Mouse (Mus musculus) CH12.LX (cell line): Measurements from ENCODE around the gene Zfp423. TPM values are rescaled to one million over a fixed set of nuclear protein-coding genes. Genes with fewer than 3 reads are reported as not detected.

ENCODE experiments used
- DNase-seq: peaks from one replicate; pipeline ENCODE4 v3.0.0-alpha.2; 2013; ENCODE audit errors: extremely low read depth
- H3K27ac ChIP-seq: 2 replicates; pipeline ENCODE4 v1.5.1; 2012; ENCODE audit warnings: low read depth, mild to moderate bottlenecking, control low read depth, moderate library complexity; ENCODE audit not compliant: insufficient read depth
- H3K27me3 ChIP-seq: replicated peaks from 2 replicates; pipeline ENCODE3; 2012; ENCODE audit warnings: inconsistent platforms
- H3K36me3 ChIP-seq, 2 experiments: replicated peaks in 1 of 2; 2 replicates each; pipeline versions ENCODE3 to v1.6.1; 2012; ENCODE audit warnings: inconsistent platforms in 1 of 2, low read length in 1 of 2, mild to moderate bottlenecking in 1 of 2, mixed read lengths in 1 of 2, moderate library complexity in 1 of 2; ENCODE audit not compliant: control insufficient read depth in 1 of 2, insufficient read depth in 1 of 2
- H3K4me1 ChIP-seq, 2 experiments: 2 replicates each; pipeline ENCODE4 v1.6.1; 2012; ENCODE audit warnings: inconsistent platforms in 1 of 2, moderate library complexity in 1 of 2; ENCODE audit not compliant: insufficient read depth in 2 of 2, control insufficient read depth in 1 of 2
- H3K4me2 ChIP-seq: 2 replicates; pipeline ENCODE4 v1.6.1; 2012; ENCODE audit warnings: low read depth, mild to moderate bottlenecking, control low read depth; ENCODE audit not compliant: poor library complexity, insufficient read depth, severe bottlenecking
- H3K4me3 ChIP-seq, 3 experiments: fragments of 150-350 bp in 1 of 3; sonication (generic) in 1 of 3; replicated peaks in 1 of 3; 2 replicates each; pipeline versions ENCODE3 to v1.5.1; 2011 to 2012; ENCODE audit warnings: low read depth in 2 of 3, low read length in 2 of 3, mild to moderate bottlenecking in 2 of 3, moderate library complexity in 2 of 3, control low read depth in 1 of 3, improper control_type of control experiment in 1 of 3, inconsistent platforms in 1 of 3, mixed read lengths in 1 of 3; ENCODE audit not compliant: poor library complexity in 1 of 3
- H3K79me2 ChIP-seq: replicated peaks from 2 replicates; pipeline ENCODE4 v1.6.1; 2012; ENCODE audit warnings: mild to moderate bottlenecking, moderate library complexity; ENCODE audit not compliant: control insufficient read depth, poor library complexity, insufficient read depth, severe bottlenecking; ENCODE audit errors: extremely low read depth
- H3K9ac ChIP-seq: 2 replicates; pipeline ENCODE4 v1.6.1; 2012; ENCODE audit warnings: low read depth, mild to moderate bottlenecking, control low read depth, moderate library complexity; ENCODE audit not compliant: insufficient read depth
- H3K9me3 ChIP-seq: replicated peaks from 2 replicates; pipeline ENCODE3; 2012; ENCODE audit warnings: low read length, inconsistent platforms, mixed read lengths
- BHLHE40 ChIP-seq: IDR thresholded peaks from 2 replicates; pipeline ENCODE4 v1.6.1; 2011; ENCODE audit warnings: mild to moderate bottlenecking, low read depth, low read length, improper control_type of control experiment
- CHD1 ChIP-seq: IDR thresholded peaks from 2 replicates; pipeline ENCODE4 v1.6.1; 2012; ENCODE audit warnings: low read depth, low read length, improper control_type of control experiment, inconsistent platforms
- ETS1 ChIP-seq: conservative IDR thresholded peaks from 2 replicates; pipeline ENCODE4 v1.6.1; 2012; ENCODE audit warnings: low read depth, mild to moderate bottlenecking, inconsistent platforms, low read length, improper control_type of control experiment, moderate library complexity
- GABPA ChIP-seq: IDR thresholded peaks from 2 replicates; pipeline ENCODE4 v1.6.1; 2012; ENCODE audit warnings: low read depth, low read length, improper control_type of control experiment, inconsistent platforms; ENCODE audit not compliant: insufficient replicate concordance
- IRF4 ChIP-seq: IDR thresholded peaks from 2 replicates; pipeline ENCODE4 v1.6.1; 2014; ENCODE audit warnings: low read depth, mild to moderate bottlenecking, inconsistent platforms, low read length, improper control_type of control experiment
- JUN ChIP-seq: IDR thresholded peaks from 2 replicates; pipeline ENCODE4 v1.6.1; 2011; ENCODE audit warnings: low read depth, mild to moderate bottlenecking, low read length, improper control_type of control experiment, moderate library complexity; ENCODE audit not compliant: insufficient read depth
- MAFK ChIP-seq: IDR thresholded peaks from 2 replicates; pipeline ENCODE4 v1.6.1; 2011; ENCODE audit warnings: low read length, improper control_type of control experiment; ENCODE audit not compliant: insufficient replicate concordance
- MAX ChIP-seq: IDR thresholded peaks from 2 replicates; pipeline ENCODE4 v1.6.1; 2011; ENCODE audit warnings: low read length, improper control_type of control experiment
- MAZ ChIP-seq: IDR thresholded peaks from 2 replicates; pipeline ENCODE4 v1.6.1; 2012; ENCODE audit warnings: low read depth, mild to moderate bottlenecking, inconsistent platforms, low read length, improper control_type of control experiment, moderate library complexity
- MXI1 ChIP-seq: IDR thresholded peaks from 2 replicates; pipeline ENCODE4 v1.6.1; 2011; ENCODE audit warnings: mild to moderate bottlenecking, low read depth, low read length, improper control_type of control experiment
- MYC ChIP-seq: IDR thresholded peaks from 2 replicates; pipeline ENCODE4 v1.6.1; 2011; ENCODE audit warnings: low read depth, mild to moderate bottlenecking, improper control_type of control experiment, low read length
- NELFE ChIP-seq: IDR thresholded peaks from 2 replicates; pipeline ENCODE4 v1.6.1; 2011; ENCODE audit warnings: low read depth, low read length, improper control_type of control experiment
- POLR2AphosphoS2 ChIP-seq: IDR thresholded peaks from 2 replicates; pipeline ENCODE4 v1.6.1; 2011; ENCODE audit warnings: low read depth, low read length, improper control_type of control experiment
- RAD21 ChIP-seq: IDR thresholded peaks from 2 replicates; pipeline ENCODE4 v1.6.1; 2011; ENCODE audit warnings: low read depth, mild to moderate bottlenecking, low read length, improper control_type of control experiment, moderate library complexity
- RCOR1 ChIP-seq: conservative IDR thresholded peaks from 2 replicates; pipeline ENCODE4 v1.6.1; 2012; ENCODE audit warnings: low read depth, mild to moderate bottlenecking, inconsistent platforms, low read length, improper control_type of control experiment
- SMC3 ChIP-seq: IDR thresholded peaks from 2 replicates; pipeline ENCODE4 v1.6.1; 2011; ENCODE audit warnings: low read depth, low read length, improper control_type of control experiment
- TBP ChIP-seq: conservative IDR thresholded peaks from 2 replicates; pipeline ENCODE4 v1.6.1; 2011; ENCODE audit warnings: low read depth, low read length, improper control_type of control experiment
- TCF12 ChIP-seq: IDR thresholded peaks from 2 replicates; pipeline ENCODE4 v1.6.1; 2014; ENCODE audit warnings: low read depth, mild to moderate bottlenecking, inconsistent platforms, low read length, improper control_type of control experiment
- USF1 ChIP-seq: IDR thresholded peaks from 2 replicates; pipeline ENCODE4 v1.6.1; 2014; ENCODE audit warnings: low read depth, mild to moderate bottlenecking, inconsistent platforms, low read length, improper control_type of control experiment
- USF2 ChIP-seq: conservative IDR thresholded peaks from 2 replicates; pipeline ENCODE4 v1.6.1; 2011; ENCODE audit warnings: low read depth, low read length, improper control_type of control experiment
- ZNF384 ChIP-seq: IDR thresholded peaks from 2 replicates; pipeline ENCODE4 v1.6.1; 2012; ENCODE audit warnings: low read depth, low read length, improper control_type of control experiment, inconsistent platforms
- dilution Hi-C: fragments of 300-500 bp; cut with MboI; formaldehyde crosslinking; loops from 2 replicates; pipeline ENCODE4 v1.14.3; 2020; ENCODE audit warnings: low sequenced_read_pairs; ENCODE audit not compliant: extremely low pct_unique_long_range_greater_than_20kb, extremely low pct_ligation_motif_present
- in situ Hi-C: fragments of 300-500 bp; cut with MboI; formaldehyde crosslinking; loops from 3 replicates; pipeline ENCODE4 v1.14.3; 2019; ENCODE audit warnings: low sequenced_read_pairs, low pct_ligation_motif_present, low pct_unique_long_range_greater_than_20kb, mixed read lengths
- polyA plus RNA-seq: library from polyadenylated mRNA; unstranded; fragments of >175 nt; gene quantifications from 2 replicates; pipeline ENCODE4 v1.2.1, GENCODE M21; 2012; ENCODE audit warnings: low read depth; ENCODE audit not compliant: insufficient read length
- total RNA-seq, 2 experiments: library from RNA; depleted of rRNA; stranded (reverse); fragments of 300-350 nt in 1 of 2; fragments of >200 nt in 1 of 2; gene quantifications; 2 replicates each; pipeline ENCODE4 v1.2.3; 2012 to 2014

The Zfp423 gene
- total and polyA plus RNA-seq, 3 experiments: 0.25 to 2.7 (median 0.32) TPM

DNA sequence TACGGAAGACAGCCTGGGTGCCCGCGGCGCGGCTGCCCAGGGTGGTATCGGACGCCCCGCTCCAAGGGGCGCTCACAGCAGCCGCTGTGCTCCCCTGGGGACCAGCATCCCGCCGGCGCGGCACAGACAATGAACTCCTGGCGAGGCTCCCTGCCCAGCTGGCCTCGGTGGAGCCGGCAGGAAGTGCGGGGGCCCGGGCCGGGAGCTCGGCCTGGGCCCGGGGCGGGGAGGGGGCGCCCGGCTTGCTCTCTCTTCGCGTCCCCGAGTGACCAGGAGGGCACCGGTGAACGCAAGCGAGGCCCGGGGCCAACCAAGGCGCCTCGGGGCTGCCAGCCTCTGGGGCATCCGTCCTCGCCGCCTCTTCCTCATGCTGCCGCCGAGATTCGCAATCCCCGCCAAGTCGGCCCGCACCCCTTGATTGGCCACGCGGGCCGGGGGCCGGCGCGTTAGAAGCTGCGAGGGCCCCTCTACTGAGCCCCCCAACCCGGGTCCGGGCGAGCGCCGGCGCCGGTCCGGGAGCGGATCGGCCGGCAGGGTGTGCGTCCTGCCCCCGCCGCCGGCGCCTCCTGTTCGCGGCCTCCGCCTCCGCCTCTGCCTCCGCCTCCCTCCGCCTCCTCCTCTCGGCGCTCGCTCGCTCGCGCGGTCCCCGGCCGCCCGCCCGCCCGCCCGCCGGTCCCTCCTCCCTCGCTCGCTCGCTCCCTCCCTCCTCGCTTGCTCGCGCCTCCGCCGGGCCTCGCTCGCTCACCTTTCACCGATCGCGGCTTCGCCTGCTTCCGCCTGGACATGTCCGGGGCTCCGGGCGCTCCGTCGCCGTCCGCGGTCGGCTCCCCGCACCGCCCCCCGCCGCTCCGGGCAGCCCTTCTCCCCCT, 710 bp downstream of the Zfp423 start (continued):
- TF ChIP-seq CHD1: no peak
- TF ChIP-seq MAX: no peak
- TF ChIP-seq MYC: no peak

DNA sequence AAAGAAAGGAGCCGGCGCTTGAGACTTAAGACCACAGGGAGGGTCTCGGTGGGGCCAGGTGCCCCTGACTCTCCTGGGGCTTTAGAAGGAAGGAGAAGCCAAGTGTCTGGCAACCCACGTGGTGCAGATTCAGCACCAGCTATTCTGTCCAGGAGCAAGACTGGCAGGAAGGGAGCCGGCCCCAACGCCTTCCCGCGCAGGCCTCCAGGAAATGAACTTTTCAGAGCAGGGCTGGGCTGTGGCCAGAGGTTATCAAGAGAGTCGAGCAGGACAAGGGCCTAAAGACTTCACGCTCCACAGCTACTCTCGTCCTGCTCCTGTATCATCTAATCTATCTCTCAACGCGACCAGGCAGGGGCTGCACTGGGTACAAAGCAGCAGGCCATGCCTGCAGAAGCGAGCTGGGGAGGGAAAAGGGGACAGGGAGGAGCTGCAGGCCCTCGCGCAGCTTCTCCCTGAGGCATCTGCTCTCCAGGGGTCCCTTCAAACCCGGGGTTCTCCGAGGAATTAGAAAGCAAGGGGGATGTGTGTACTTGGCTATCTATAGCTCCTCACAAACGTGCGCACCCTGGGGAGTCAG, 1.4 kb downstream of the Zfp423 start:
- DNase-seq: peak; percentile 22
- in situ Hi-C loops (no loop called here), dilution Hi-C loops (no loop called here)
- H3K27ac ChIP-seq: no peak overlapping the region
- peaks cover 0 to 8% of the 10 kb centered on the region in 2 experiments; a peak in 2 of 4 replicates for H3K4me1 ChIP-seq
- H3K79me2 ChIP-seq: no peaks in the 10 kb centered on the region
- H3K36me3 ChIP-seq: no peaks in the 10 kb centered on the region
- peaks cover 5% of the 10 kb centered on the region for H3K27me3 ChIP-seq
- H3K9me3 ChIP-seq: peaks cover 16% of the 10 kb centered on the region
- H3K9ac ChIP-seq: peak overlapping the region; percentile 83; the same call in 1 of the 2 replicates
- TF ChIP-seq POLR2AphosphoS2: no peak
- no peak for TF ChIP-seq MAX
- TF ChIP-seq SMC3: no peak
- TF ChIP-seq USF2: no peak
- no peak for TF ChIP-seq ETS1
- no peak for TF ChIP-seq MXI1
- TF ChIP-seq RCOR1: no peak
- TF ChIP-seq JUN: no peak
- TF ChIP-seq TBP: no peak
- no peak for TF ChIP-seq ZNF384
- TF ChIP-seq BHLHE40: no peak
- no peak for TF ChIP-seq TCF12
- no peak for TF ChIP-seq GABPA
- H3K4me2 ChIP-seq: peak overlapping the region; percentile 65
- peak overlapping the region; percentile 34 to 69 (median 64) for H3K4me3 ChIP-seq

DNA sequence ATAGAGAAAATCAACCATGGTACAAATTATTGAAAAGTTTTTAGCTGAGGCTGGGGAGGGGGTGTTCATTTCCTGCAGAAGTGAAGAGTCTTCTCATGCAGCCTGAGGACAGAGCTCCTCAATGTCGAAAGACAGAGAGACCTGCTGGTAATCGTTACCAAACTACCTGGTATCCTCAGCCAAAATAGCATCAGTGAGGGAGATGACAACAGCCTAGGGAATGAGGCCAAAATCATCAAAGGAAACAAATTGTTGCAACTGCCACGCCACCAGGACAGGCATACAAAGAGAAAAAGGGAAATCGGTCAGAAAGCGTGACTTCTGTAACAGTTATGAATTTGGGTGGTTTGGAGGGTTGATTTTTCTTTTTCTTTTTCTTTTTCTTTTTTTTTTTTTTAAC, 3.4 kb downstream of the Zfp423 start:
- Histone ChIP-seq H3K36me3 (no peaks in the 10 kb centered on the region), H3K4me3 (no peak overlapping the region), H3K27ac (no peak overlapping the region)
- dilution Hi-C loops: no loop called here
- DNase-seq: no peak
- TF ChIP-seq IRF4: no peak
- TF ChIP-seq RAD21: no peak
- TF ChIP-seq GABPA: no peak
- TF ChIP-seq USF1: no peak
- no peak for TF ChIP-seq MAFK
- TF ChIP-seq MAZ: no peak
- no peak for TF ChIP-seq NELFE
- TF ChIP-seq MYC: no peak
- TF ChIP-seq ETS1: no peak
- TF ChIP-seq, all 38 proteins: peak for 0
- H3K9ac ChIP-seq: no peak overlapping the region
- in situ Hi-C loops: no loop called here
- peaks cover 0 to 8% of the 10 kb centered on the region in 2 experiments; a peak in 2 of 4 replicates for H3K4me1 ChIP-seq
- H3K27me3 ChIP-seq: peaks cover 5% of the 10 kb centered on the region
- H3K4me2 ChIP-seq: no peak overlapping the region
- H3K79me2 ChIP-seq: no peaks in the 10 kb centered on the region
- H3K9me3 ChIP-seq: peaks cover 7% of the 10 kb centered on the region
